Mouse (Mus musculus) stomach, embryonic 15.5 days (tissue): Measurements from ENCODE around the gene Slc16a3. TPM values are rescaled to one million over a fixed set of nuclear protein-coding genes. Genes with fewer than 3 reads are reported as not detected.

Experiments
- ATAC-seq: fragments of 200-750 bp; cut with Nextera tagmentation; 2 replicates; pipeline ENCODE4 v1.8.0; 2017; ENCODE audit warnings: low read depth, moderate number of reproducible peaks, moderate TSS enrichment; ENCODE audit not compliant: insufficient read depth, low FRiP score
- H3K27ac ChIP-seq: fragments of 300-500 bp; sonication (generic); 2 replicates; pipeline ENCODE4 v1.5.1; 2015; ENCODE audit warnings: mild to moderate bottlenecking, inconsistent platforms
- H3K27me3 ChIP-seq: fragments of 300-500 bp; sonication (generic); replicated peaks from 2 replicates; pipeline ENCODE4 v1.6.1; 2015; ENCODE audit warnings: inconsistent platforms
- H3K36me3 ChIP-seq: fragments of 300-500 bp; sonication (generic); 2 replicates; pipeline ENCODE4 v1.6.1; 2015; ENCODE audit warnings: inconsistent platforms
- H3K4me1 ChIP-seq: fragments of 300-500 bp; sonication (generic); 2 replicates; pipeline ENCODE4 v1.6.1; 2015; ENCODE audit warnings: inconsistent platforms
- H3K4me2 ChIP-seq: fragments of 300-500 bp; sonication (generic); 2 replicates; pipeline ENCODE4 v1.6.1; 2015; ENCODE audit warnings: mild to moderate bottlenecking, inconsistent platforms
- H3K4me3 ChIP-seq: fragments of 300-500 bp; sonication (generic); replicated peaks from 2 replicates; pipeline ENCODE4 v1.5.1; 2015; ENCODE audit warnings: inconsistent platforms
- H3K9ac ChIP-seq: fragments of 300-500 bp; sonication (generic); 2 replicates; pipeline ENCODE4 v1.6.1; 2015; ENCODE audit warnings: inconsistent platforms
- H3K9me3 ChIP-seq: fragments of 300-500 bp; sonication (generic); 2 replicates; pipeline ENCODE4 v1.6.1; 2016; ENCODE audit warnings: inconsistent platforms
- WGBS: fragments of 180-500 bp; shearing (Covaris S2); methylation state at CpG from one replicate; pipeline ENCODE4 v1.1.7; 2015; 5-methylcytosine and 5-hydroxymethylcytosine counted together
- polyA plus RNA-seq: library from polyadenylated mRNA; unstranded; fragments of >200 nt; fragmentation: Nextera tagmentation; extraction: Ambion mirVana; gene quantifications from 2 replicates; pipeline ENCODE4 v1.2.1, GENCODE M21; 2015

Gene Slc16a3
- polyA plus RNA-seq, 1 experiment from 2014 or later, result 57.7 TPM

GRCm38 (mm10) chr11:120949863-120950262, 1.6 kb downstream of the Slc16a3 start:
- Histone ChIP-seq H3K9me3 (no peaks in the 10 kb centered on the region), H3K4me2 (peak overlapping the region; percentile 83), H3K27ac (no peak overlapping the region), H3K4me1 (peaks cover 40% of the 10 kb centered on the region), H3K27me3 (no peaks in the 10 kb centered on the region; the same call in 1 of the 2 replicates), H3K9ac (peak overlapping the region; percentile 6; the same call in 1 of the 2 replicates), H3K36me3 (no peaks in the 10 kb centered on the region), H3K4me3 (peak overlapping the region; percentile 54)
- WGBS, result 36% methylated on average over 10 of the region's 10 CpGs
- no peak for ATAC-seq

DNA sequence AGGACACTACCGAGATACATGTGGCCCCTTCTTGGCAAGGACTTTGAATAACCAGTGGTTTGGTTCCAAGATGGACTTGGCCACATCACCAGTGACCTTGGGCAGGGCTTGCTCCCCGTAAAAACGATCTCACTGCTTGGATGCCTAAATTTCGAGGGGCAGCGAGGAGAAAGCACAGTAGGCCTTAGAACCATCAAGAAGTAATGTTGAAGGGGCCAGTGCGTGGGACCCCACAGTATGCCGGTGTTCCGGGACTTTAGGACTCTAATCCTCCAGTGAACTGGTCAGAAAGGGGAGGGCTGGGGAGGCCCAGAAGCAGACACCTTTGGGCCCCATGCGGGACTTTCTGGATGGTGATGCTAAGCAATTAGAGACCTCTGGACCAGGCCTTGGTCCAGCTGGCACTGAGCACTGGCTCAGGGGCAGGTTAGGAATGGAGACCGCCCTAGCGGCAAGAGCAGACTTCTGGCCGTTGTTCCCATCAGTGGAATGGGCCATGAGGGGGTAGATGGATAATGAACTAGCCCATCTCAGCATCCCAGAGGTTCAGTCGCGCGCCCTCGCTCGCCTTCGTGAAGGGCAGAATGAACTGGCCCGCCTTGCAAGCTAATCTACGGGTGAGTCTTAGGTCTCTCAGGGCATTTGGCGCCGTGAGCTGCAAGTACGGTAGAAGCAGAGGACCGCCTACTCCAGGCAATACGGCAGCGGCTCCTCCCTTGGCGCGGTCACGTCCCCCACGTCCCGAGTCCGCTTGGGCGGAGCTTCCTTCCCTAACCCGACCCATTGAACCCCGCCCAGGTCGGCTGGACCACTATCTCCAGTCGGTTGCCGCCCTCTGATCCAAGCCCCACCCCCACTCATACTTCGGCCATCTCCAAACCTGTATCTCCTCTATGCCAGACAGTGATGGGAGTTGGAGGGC, 2.3 kb downstream of the Slc16a3 start:
- 5% methylated on average over 39 of the region's 39 CpGs for WGBS
- ATAC-seq, result peak; percentile 91
- Histone ChIP-seq H3K9me3 (no peaks in the 10 kb centered on the region), H3K4me3 (peak overlapping the region; percentile 54), H3K4me1 (peaks cover 40% of the 10 kb centered on the region), H3K27ac (peak overlapping the region; percentile 70), H3K9ac (no peak overlapping the region), H3K27me3 (no peaks in the 10 kb centered on the region; the same call in 1 of the 2 replicates), H3K36me3 (0 out of 2 replicates have a peak, but pooled peaks cover 1% of the 10 kb centered on the region), H3K4me2 (peak overlapping the region; percentile 83)

DNA sequence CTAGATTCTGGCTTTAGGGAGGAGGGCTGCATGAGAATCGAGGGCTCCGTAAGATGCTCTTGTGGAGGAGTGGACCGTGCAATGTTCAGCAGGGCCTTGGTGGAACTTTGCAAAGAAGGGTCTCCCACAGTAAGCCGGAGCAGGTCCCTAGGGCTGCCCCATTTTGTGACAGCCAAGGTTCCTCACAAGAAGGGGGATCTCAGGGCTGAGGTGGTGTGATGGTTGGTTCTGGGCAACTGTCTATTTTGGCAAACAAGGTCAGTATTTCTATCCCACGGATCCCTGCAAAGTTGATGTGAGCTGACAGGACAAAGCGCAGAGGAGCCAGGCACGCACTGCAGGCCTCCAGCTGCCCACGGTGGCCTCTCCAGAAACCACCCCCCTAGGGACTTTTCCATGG, 3.0 kb downstream of the Slc16a3 start:
- peaks cover 40% of the 10 kb centered on the region for H3K4me1 ChIP-seq
- peak overlapping the region; percentile 54 for H3K4me3 ChIP-seq
- H3K27me3 ChIP-seq, result no peaks in the 10 kb centered on the region; the same call in 1 of the 2 replicates
- peak overlapping the region; percentile 83 for H3K4me2 ChIP-seq
- H3K9me3 ChIP-seq, result no peaks in the 10 kb centered on the region
- H3K9ac ChIP-seq, result 0 out of 2 replicates have a peak overlapping the region, but pooled peaks have one; percentile 17
- peak overlapping the region; percentile 70 for H3K27ac ChIP-seq
- H3K36me3 ChIP-seq, result peaks cover 8% of the 10 kb centered on the region; the same call in 1 of the 2 replicates
- WGBS, result 28% methylated on average over 8 of the region's 8 CpGs
- no peak for ATAC-seq

GRCm38 (mm10) chr11:120951731-120952730, 3.8 kb downstream of the Slc16a3 start:
- ATAC-seq, result peak; percentile 20; the same call in 1 of the 2 replicates
- Histone ChIP-seq H3K4me3 (no peak overlapping the region), H3K4me2 (peak overlapping the region; percentile 83), H3K27ac (peak overlapping the region; percentile 70; the same call in 1 of the 2 replicates), H3K4me1 (peaks cover 40% of the 10 kb centered on the region), H3K9me3 (no peaks in the 10 kb centered on the region), H3K36me3 (peaks cover 15% of the 10 kb centered on the region), H3K27me3 (no peaks in the 10 kb centered on the region; the same call in 1 of the 2 replicates), H3K9ac (no peak overlapping the region)
- WGBS, result 77% methylated on average over 9 of the region's 9 CpGs

- Histone ChIP-seq H3K36me3 (peaks cover 29% of the 10 kb centered on the region), H3K27me3 (no peaks in the 10 kb centered on the region), H3K4me1 (peaks cover 32% of the 10 kb centered on the region), H3K9me3 (no peaks in the 10 kb centered on the region), H3K9ac (no peak overlapping the region), H3K27ac (no peak overlapping the region), H3K4me2 (no peak overlapping the region), H3K4me3 (no peak overlapping the region)
- WGBS, result 54% methylated on average over 5 of the region's 5 CpGs
- ATAC-seq, result no peak
Measured at GRCm38 (mm10) chr11:120954936-120955335, 6.7 kb downstream of the Slc16a3 start.

DNA sequence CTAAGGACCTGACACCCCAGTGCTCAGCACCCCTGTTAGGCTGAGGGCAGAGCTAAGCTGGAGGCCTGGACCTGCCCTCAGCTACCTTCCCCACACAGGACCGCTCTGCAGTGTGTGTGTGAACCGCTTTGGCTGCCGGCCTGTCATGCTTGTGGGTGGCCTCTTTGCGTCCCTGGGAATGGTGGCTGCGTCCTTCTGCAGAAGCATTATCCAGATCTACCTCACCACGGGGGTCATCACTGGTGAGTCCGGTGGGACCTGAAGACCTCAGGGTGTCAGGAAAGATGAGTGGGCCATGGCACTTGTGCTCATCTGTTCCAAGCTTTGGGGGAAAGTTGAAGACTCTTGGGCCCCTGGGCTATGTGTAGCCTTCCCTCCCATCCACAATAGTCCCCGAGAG, 7.4 kb downstream of the Slc16a3 start:
- H3K9ac ChIP-seq, result no peak overlapping the region
- no peaks in the 10 kb centered on the region for H3K27me3 ChIP-seq
- no peak overlapping the region for H3K4me2 ChIP-seq
- H3K9me3 ChIP-seq, result no peaks in the 10 kb centered on the region
- no peak overlapping the region for H3K4me3 ChIP-seq
- H3K4me1 ChIP-seq, result peaks cover 24% of the 10 kb centered on the region
- no peak overlapping the region for H3K27ac ChIP-seq
- no peak for ATAC-seq
- WGBS, result 88% methylated on average over 8 of the region's 8 CpGs
- H3K36me3 ChIP-seq, result peaks cover 31% of the 10 kb centered on the region

GRCm38 (mm10) chr11:120957052-120957451, 8.8 kb downstream of the Slc16a3 start:
- WGBS, result 55% methylated on average over 8 of the region's 8 CpGs

DNA sequence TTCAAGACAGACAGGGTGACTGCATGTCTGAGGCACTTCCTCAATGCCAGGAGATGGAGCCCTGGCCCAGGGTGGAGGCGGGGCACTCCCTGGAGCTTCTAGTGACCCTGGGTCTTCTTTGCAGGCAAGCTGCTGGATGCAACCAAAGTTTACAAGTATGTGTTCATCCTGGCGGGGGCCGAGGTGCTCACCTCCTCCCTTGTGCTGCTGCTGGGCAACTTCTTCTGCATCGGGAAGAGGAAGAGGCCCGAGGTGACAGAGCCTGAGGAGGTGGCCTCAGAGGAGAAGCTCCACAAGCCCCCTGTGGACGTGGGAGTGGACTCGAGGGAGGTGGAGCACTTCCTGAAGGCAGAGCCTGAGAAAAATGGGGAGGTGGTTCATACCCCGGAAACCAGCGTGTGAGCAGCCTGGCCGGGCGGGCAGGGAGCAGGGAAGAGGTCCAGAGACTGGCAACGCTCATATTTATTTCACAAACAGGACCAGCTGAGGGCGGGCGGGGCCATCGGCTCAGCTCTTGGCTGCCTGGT, 9.5 kb downstream of the Slc16a3 start:
- Histone ChIP-seq H3K4me3 (no peak overlapping the region), H3K36me3 (peaks cover 48% of the 10 kb centered on the region), H3K9ac (no peak overlapping the region), H3K27me3 (no peaks in the 10 kb centered on the region), H3K27ac (peak overlapping the region; percentile 26; the same call in 1 of the 2 replicates), H3K9me3 (no peaks in the 10 kb centered on the region), H3K4me1 (peaks cover 8% of the 10 kb centered on the region; the same call in 1 of the 2 replicates), H3K4me2 (no peak overlapping the region)
- no peak for ATAC-seq
- 65% methylated on average over 15 of the region's 15 CpGs for WGBS

More at GRCm38 (mm10) chr11:120957052-120957451, 8.8 kb downstream of the Slc16a3 start:
- no peaks in the 10 kb centered on the region for H3K9me3 ChIP-seq
- H3K36me3 ChIP-seq, result peaks cover 41% of the 10 kb centered on the region
- no peak overlapping the region for H3K4me3 ChIP-seq
- H3K4me1 ChIP-seq, result peaks cover 15% of the 10 kb centered on the region; the same call in 1 of the 2 replicates
- no peak for ATAC-seq
- H3K9ac ChIP-seq, result no peak overlapping the region
- no peaks in the 10 kb centered on the region for H3K27me3 ChIP-seq
- no peak overlapping the region; the same call in 1 of the 2 replicates for H3K27ac ChIP-seq
- H3K4me2 ChIP-seq, result no peak overlapping the region

- Histone ChIP-seq H3K27ac (no peak overlapping the region), H3K9ac (no peak overlapping the region), H3K27me3 (no peaks in the 10 kb centered on the region), H3K4me1 (peaks cover 8% of the 10 kb centered on the region; the same call in 1 of the 2 replicates), H3K9me3 (no peaks in the 10 kb centered on the region), H3K4me3 (no peak overlapping the region), H3K36me3 (peaks cover 61% of the 10 kb centered on the region), H3K4me2 (no peak overlapping the region)
- ATAC-seq, result no peak
- 80% methylated on average over 18 of the region's 18 CpGs for WGBS
Measured at GRCm38 (mm10) chr11:120959066-120959465, 10.8 kb downstream of the Slc16a3 start.

- Histone ChIP-seq H3K27me3 (no peaks in the 10 kb centered on the region), H3K4me3 (no peak overlapping the region), H3K4me2 (no peak overlapping the region), H3K9me3 (no peaks in the 10 kb centered on the region), H3K4me1 (peaks cover 8% of the 10 kb centered on the region; the same call in 1 of the 2 replicates), H3K9ac (no peak overlapping the region), H3K36me3 (peaks cover 64% of the 10 kb centered on the region), H3K27ac (no peak overlapping the region)
- WGBS, result 66% methylated on average over 3 of the region's 3 CpGs
- no peak for ATAC-seq
Measured at GRCm38 (mm10) chr11:120959564-120959963, 11.3 kb downstream of the Slc16a3 start.

DNA sequence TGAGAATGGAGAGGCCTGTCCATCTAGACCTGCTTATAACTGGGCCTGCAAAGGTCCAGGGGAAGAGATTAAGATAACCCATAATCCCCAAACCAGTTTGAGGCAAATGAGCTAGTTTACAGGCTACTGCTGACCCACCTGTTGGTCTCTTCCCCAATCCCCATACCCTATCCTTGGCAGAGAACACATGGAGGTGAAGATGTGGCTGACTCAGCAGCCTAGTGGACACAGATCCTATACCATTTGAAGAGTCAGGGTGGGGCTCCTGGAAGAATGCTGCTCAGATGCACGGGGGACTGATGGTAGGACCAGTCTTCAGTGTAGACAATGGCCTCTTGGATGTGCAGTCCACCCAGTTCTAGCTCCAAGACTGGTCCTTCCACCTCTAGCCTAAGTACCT, 12.0 kb downstream of the Slc16a3 start:
- Histone ChIP-seq H3K4me3 (no peak overlapping the region), H3K9ac (no peak overlapping the region), H3K4me2 (no peak overlapping the region), H3K27ac (no peak overlapping the region), H3K36me3 (peaks cover 71% of the 10 kb centered on the region), H3K27me3 (no peaks in the 10 kb centered on the region), H3K4me1 (peaks cover 8% of the 10 kb centered on the region; the same call in 1 of the 2 replicates), H3K9me3 (no peaks in the 10 kb centered on the region)
- WGBS, result 55% methylated on average over 1 of the region's 1 CpGs
- no peak for ATAC-seq
